Mouse (Mus musculus) thymus, postnatal 10 days (tissue): ENCODE results near the gene Dyrk3.

Experiments used
- DNase-seq, 2 experiments: peaks; one replicate each; pipeline ENCODE4 v3.0.0; 2021; ENCODE audit warnings: low spot score in 2 of 2

The Dyrk3 gene

GRCm38 (mm10) chr1:131083609-131084008, 54.5 kb downstream of the Dyrk3 start:
- DNase-seq, result no peak

DNA sequence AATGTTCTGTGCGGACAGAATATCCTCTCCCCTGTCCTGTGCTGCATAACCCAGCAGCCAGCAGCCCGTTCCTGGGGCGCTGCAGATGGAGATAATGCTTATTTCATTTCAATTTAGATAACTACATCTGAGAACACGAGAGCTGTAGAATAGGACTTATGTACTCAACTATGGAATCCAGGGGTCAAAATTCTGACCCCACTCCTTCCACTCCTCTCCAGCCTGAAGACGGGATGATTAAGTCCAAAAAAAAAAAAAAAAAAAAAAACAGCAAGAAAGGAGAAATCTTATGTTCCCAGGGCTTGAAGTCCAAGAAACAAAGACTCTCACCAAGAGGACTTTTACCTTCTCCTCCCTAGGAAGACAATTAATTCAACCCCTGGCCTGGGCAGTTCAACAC, 55.0 kb downstream of the Dyrk3 start:
- no peak for DNase-seq

GRCm38 (mm10) chr1:131080686-131081085, 57.5 kb downstream of the Dyrk3 start:
- DNase-seq, result no peak

DNA sequence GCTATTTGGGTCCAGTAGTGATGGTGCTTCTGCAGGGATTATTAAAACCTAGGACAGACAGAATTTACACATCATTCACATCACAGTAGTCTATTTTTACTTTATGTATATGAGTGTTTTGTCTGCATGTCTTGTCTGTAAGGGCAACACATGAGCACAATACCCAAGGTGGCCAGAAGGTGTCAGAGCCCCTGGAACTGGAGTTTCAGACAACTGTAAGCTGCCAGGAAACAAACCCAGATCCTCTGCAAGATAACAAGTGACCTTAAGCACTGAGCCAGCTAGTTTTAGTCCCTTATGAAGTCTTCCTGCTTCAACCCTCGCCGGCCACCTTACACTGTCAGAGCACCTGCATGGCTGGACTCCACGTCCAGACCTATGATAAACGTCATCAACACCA, 58.4 kb downstream of the Dyrk3 start:
- DNase-seq, result peak in 1 of 2 experiments; percentile 42

- no peak for DNase-seq
Measured at GRCm38 (mm10) chr1:131078761-131079330, 59.3 kb downstream of the Dyrk3 start.
